Mouse (Mus musculus) embryonic fibroblast, embryonic 13.5 days (primary cell): ENCODE measurements around the gene Grasp.
A peak's percentile ranks its signal among the peaks of the same experiment; 100 is the strongest.

Experiments
- CTCF ChIP-seq: IDR thresholded peaks from 2 replicates; pipeline ENCODE4 v1.5.1; 2011; ENCODE audit warnings: mild to moderate bottlenecking, control low read depth, low read length, moderate library complexity, borderline replicate concordance; ENCODE audit not compliant: insufficient read depth
- POLR2A ChIP-seq: IDR thresholded peaks from 2 replicates; pipeline ENCODE4 v1.6.1; 2011; ENCODE audit warnings: low read depth, mild to moderate bottlenecking, control low read depth, low read length, moderate library complexity

GRCm38 (mm10) chr15:101246231-101247154 is 22.5 kb downstream of the Grasp start:
- peak; percentile 66 for TF ChIP-seq POLR2A
- no peak for TF ChIP-seq CTCF
